Mouse (Mus musculus) cortical plate, adult 2 months (tissue): ENCODE measurements at regions not wholly inside any gene's neighbourhood (a gene's known extent, or its start where the extent isn't known, plus 50 kb on each side); places are given as distances from the start of the nearest gene placed in this dataset.

Experiments used
- H3K27ac ChIP-seq: fragments of 200-500 bp; 2 replicates; pipeline ENCODE4 v1.5.1; 2012; ENCODE audit warnings: low read length, control low read depth, inconsistent platforms; ENCODE audit not compliant: insufficient read depth
- H3K4me1 ChIP-seq: fragments of 200-500 bp; 2 replicates; pipeline ENCODE4 v1.6.1; 2011; ENCODE audit warnings: low read length; ENCODE audit not compliant: control insufficient read depth, insufficient read depth
- H3K4me3 ChIP-seq: fragments of 200-500 bp; 2 replicates; pipeline ENCODE4 v1.5.1; 2011; ENCODE audit warnings: mild to moderate bottlenecking, low read length, control low read depth; ENCODE audit not compliant: insufficient read depth
- CTCF ChIP-seq: fragments of 200-500 bp; IDR thresholded peaks from 2 replicates; pipeline ENCODE4 v1.5.1; 2011; ENCODE audit warnings: mild to moderate bottlenecking, control low read depth, low read length; ENCODE audit not compliant: insufficient read depth; ENCODE audit errors: extremely low read depth
- POLR2A ChIP-seq: fragments of 200-500 bp; IDR thresholded peaks from 2 replicates; pipeline ENCODE4 v1.6.1; 2011; ENCODE audit warnings: mild to moderate bottlenecking, low read length, control low read depth; ENCODE audit not compliant: insufficient read depth; ENCODE audit errors: extremely low read depth

GRCm38 (mm10) chr3:34795103-34795983, 145.1 kb downstream of the Sox2 start:
- Histone ChIP-seq H3K27ac (no peak overlapping the region), H3K4me1 (peaks cover 2% of the 10 kb centered on the region), H3K4me3 (no peak overlapping the region)
- TF ChIP-seq CTCF (no peak), POLR2A (no peak)

- TF ChIP-seq POLR2A (no peak), CTCF (no peak)
- Histone ChIP-seq H3K27ac (no peak overlapping the region), H3K4me3 (no peak overlapping the region), H3K4me1 (peaks cover 2% of the 10 kb centered on the region)
These were observed 145.7 kb downstream of the Sox2 start for GRCm38 (mm10) chr3:34795984-34796266.

- Histone ChIP-seq H3K4me3 (no peak overlapping the region), H3K4me1 (no peaks in the 10 kb centered on the region), H3K27ac (no peak overlapping the region)
- TF ChIP-seq CTCF = no peak
- no peak for TF ChIP-seq POLR2A
These were observed 158.6 kb downstream of the Sox2 start for GRCm38 (mm10) chr3:34808833-34809232.

- no peak overlapping the region for H3K4me3 ChIP-seq
- no peaks in the 10 kb centered on the region for H3K4me1 ChIP-seq
- TF ChIP-seq CTCF = no peak
- no peak for TF ChIP-seq POLR2A
- no peak overlapping the region for H3K27ac ChIP-seq
These were observed 161.5 kb downstream of the Sox2 start for GRCm38 (mm10) chr3:34811753-34812152.

- TF ChIP-seq POLR2A (no peak), CTCF (no peak)
- Histone ChIP-seq H3K4me3 (no peak overlapping the region), H3K27ac (no peak overlapping the region), H3K4me1 (no peaks in the 10 kb centered on the region)
These were observed 162.9 kb downstream of the Sox2 start for GRCm38 (mm10) chr3:34813046-34813625.

GRCm38 (mm10) chr3:34825036-34825435, 174.8 kb downstream of the Sox2 start:
- Histone ChIP-seq H3K4me3 (no peak overlapping the region), H3K4me1 (0 out of 2 replicates have a peak, but pooled peaks cover 1% of the 10 kb centered on the region), H3K27ac (no peak overlapping the region)
- TF ChIP-seq CTCF (no peak), POLR2A (no peak)

- H3K27ac ChIP-seq = no peak overlapping the region
- no peak overlapping the region for H3K4me3 ChIP-seq
- TF ChIP-seq POLR2A (no peak), CTCF (no peak)
- 0 out of 2 replicates have a peak, but pooled peaks cover 1% of the 10 kb centered on the region for H3K4me1 ChIP-seq
These were observed 176.2 kb downstream of the Sox2 start for GRCm38 (mm10) chr3:34826396-34826795.

- 0 out of 2 replicates have a peak, but pooled peaks cover 1% of the 10 kb centered on the region for H3K4me1 ChIP-seq
- no peak for TF ChIP-seq POLR2A
- TF ChIP-seq CTCF = no peak
- no peak overlapping the region for H3K4me3 ChIP-seq
- H3K27ac ChIP-seq = no peak overlapping the region
These were observed 178.4 kb downstream of the Sox2 start for GRCm38 (mm10) chr3:34828453-34829206.

- no peak for TF ChIP-seq POLR2A
- TF ChIP-seq CTCF = no peak
- no peak overlapping the region for H3K27ac ChIP-seq
These were observed 186.6 kb downstream of the Sox2 start for GRCm38 (mm10) chr3:34836741-34837267.

More at GRCm38 (mm10) chr3:34836741-34837267, 186.6 kb downstream of the Sox2 start:
- Histone ChIP-seq H3K4me1 (no peaks in the 10 kb centered on the region), H3K4me3 (no peak overlapping the region)
